7 mouse cellular contexts compared by ENCODE assay signal in genomic region chr12:75702084-75702738, GRCm38 (mm10). TPM values are rescaled to one million over a fixed set of nuclear protein-coding genes. Genes with fewer than 3 reads are reported as not detected.
A peak's percentile ranks its signal among the peaks of the same experiment; 100 is the strongest.
DNase-seq lines count a peak whose midpoint lies in the region; ATAC-seq and TF ChIP-seq lines count a peak whose summit lies in the region.

No protein-coding gene starts in this region.

- H3K27ac ChIP-seq in stomach, embryonic 15.5 days: no peak overlapping the region

- TF ChIP-seq CTCF in C2C12 (IDR thresholded peaks at IDR 0.05; ENCODE audit: control insufficient read depth, insufficient read depth, insufficient read length): no peak
- no peak for TF ChIP-seq CTCF in Patski (IDR thresholded peaks at IDR 0.05)

- ATAC-seq in Patski: no peak
- ATAC-seq in stomach, embryonic 15.5 days (ENCODE audit: insufficient read depth, low FRiP score, low read depth): no peak

- H3K27me3 ChIP-seq in C2C12 (ENCODE audit: control insufficient read depth, insufficient read depth, insufficient read length) (no peaks in the 10 kb centered on the region), Patski (no peaks in the 10 kb centered on the region)
- no peaks in the 10 kb centered on the region for H3K27me3 ChIP-seq in stomach, embryonic 15.5 days (replicated peaks)

- CTCF ChIA-PET in Patski (lab: Charles Lee): no interaction called here

- peak overlapping the region; percentile 40 for H3K4me2 ChIP-seq in stomach, embryonic 15.5 days

- no peaks in the 10 kb centered on the region for H3K79me3 ChIP-seq in C2C12 (ENCODE audit: low read depth)

- H3K79me2 ChIP-seq in C2C12 (ENCODE audit: control insufficient read depth, insufficient read depth): no peaks in the 10 kb centered on the region

- in situ Hi-C loops in Patski (cut with MboI; ENCODE audit: low pct_unique_long_range_greater_than_20kb): no loop called here

- no peaks in the 10 kb centered on the region for H3K9me3 ChIP-seq in stomach, embryonic 15.5 days

- WGBS in stomach, embryonic 15.5 days: 67% methylated on average over 14 of the region's 14 CpGs

- peak; percentile 35 for DNase-seq in Patski (ENCODE audit: low read depth, low spot score)
- DNase-seq in heart, adult 9 months (ENCODE audit: low spot score in 2 of 2): peak; percentile 20 to 26
- peak; percentile 34 to 50 for DNase-seq in kidney, postnatal 4 days
- no peak for DNase-seq in thymus, adult 18-20 months
- no peak for DNase-seq in layer of hippocampus, adult 11-12 months (ENCODE audit: low spot score)

- H3K4me1 ChIP-seq in stomach, embryonic 15.5 days: no peaks in the 10 kb centered on the region

- H3K36me3 ChIP-seq in C2C12 (ENCODE audit: control insufficient read depth, insufficient read depth): no peaks in the 10 kb centered on the region
- H3K36me3 ChIP-seq in stomach, embryonic 15.5 days: no peaks in the 10 kb centered on the region

- H3ac ChIP-seq in C2C12 (ENCODE audit: control insufficient read depth, insufficient read length, low read depth): peak overlapping the region; percentile 57

- POLR2A ChIA-PET in Patski (lab: Charles Lee): no interaction called here

- H3K9ac ChIP-seq in stomach, embryonic 15.5 days: no peak overlapping the region

- no peak overlapping the region for H3K4me3 ChIP-seq in C2C12 (ENCODE audit: insufficient read depth, poor library complexity, severe bottlenecking)
- no peak overlapping the region; the same call in 1 of the 2 replicates for H3K4me3 ChIP-seq in stomach, embryonic 15.5 days (replicated peaks)

TF ChIP-seq in C2C12, 6 proteins besides CTCF, POLR2A, EP300 and RAD21:
- TF ChIP-seq FOSL1 (IDR thresholded peaks at IDR 0.05; ENCODE audit: insufficient read depth, low read length, poor library complexity, severe bottlenecking) (peak; percentile 3), MYOD1 (IDR thresholded peaks at IDR 0.05; ENCODE audit: control insufficient read depth, insufficient read length, low read depth) (no peak), USF1 (IDR thresholded peaks at IDR 0.05; ENCODE audit: low read depth) (peak; percentile 83), CEBPB (IDR thresholded peaks at IDR 0.05; ENCODE audit: low read depth) (no peak)
TF ChIP-seq in C2C12: peak in this region for 2.

RNA-seq across cellular contexts. Expression of gene Wdr89, which starts 32.9 kb away (rescaled TPM):
- polyA plus RNA-seq in C2C12 (2012; fragmentation: generic; extraction: Trizol) (9.8 TPM), Patski (2021) (21.5 TPM)
- polyA plus RNA-seq in stomach, embryonic 15.5 days (2015; fragmentation: Nextera tagmentation; extraction: Ambion mirVana): 10.8 and 16.8 TPM in 2 replicates

RNA-seq across cellular contexts. Expression of gene Sgpp1, which starts 33.3 kb away (rescaled TPM):
- polyA plus RNA-seq in C2C12 (2012; fragmentation: generic; extraction: Trizol): 9.2 TPM
- 10.5 TPM for polyA plus RNA-seq in Patski (2021)
- 21.9 and 23.4 TPM in 2 replicates for polyA plus RNA-seq in stomach, embryonic 15.5 days (2015; fragmentation: Nextera tagmentation; extraction: Ambion mirVana)

Comparison
In these comparisons a context has a peak if more than half of its experiments do, and no peak if none do; other contexts are left out.
1. DNase-seq: peak in Patski (single experiment), heart, adult 9 months (2 of 2) and kidney, postnatal 4 days (2 of 2); none in thymus, adult 18-20 months (0 of 2) and layer of hippocampus, adult 11-12 months (single experiment).